Mouse (Mus musculus) spleen, adult 2 months (tissue): ENCODE results near the gene Tpte. TPM values are rescaled to one million over a fixed set of nuclear protein-coding genes. Genes with fewer than 3 reads are reported as not detected.
"Not testable (repeated sequence)": the region's sequence is repeated elsewhere in the genome, so short reads cannot be mapped to it uniquely, and the experiment has no call there.

ENCODE experiments used
- DNase-seq, 2 experiments: peaks; one replicate each; pipeline versions ENCODE4 v3.0.0 to v3.0.0-alpha.2; 2012 to 2021; ENCODE audit warnings: low spot score in 2 of 2, low read depth in 1 of 2
- H3K27ac ChIP-seq: fragments of 200-500 bp; 2 replicates; pipeline ENCODE4 v1.5.1; 2012; ENCODE audit warnings: low read length, inconsistent platforms; ENCODE audit not compliant: insufficient read depth
- H3K27me3 ChIP-seq: fragments of 200-500 bp; 2 replicates; pipeline ENCODE4 v1.6.1; 2012; ENCODE audit warnings: mild to moderate bottlenecking, moderate library complexity, low read length, inconsistent platforms; ENCODE audit not compliant: control insufficient read depth, insufficient read depth
- H3K36me3 ChIP-seq: fragments of 200-500 bp; 2 replicates; pipeline ENCODE4 v1.6.1; 2012; ENCODE audit warnings: mild to moderate bottlenecking, low read length, inconsistent platforms; ENCODE audit not compliant: control insufficient read depth, insufficient read depth
- H3K4me1 ChIP-seq: fragments of 200-500 bp; 2 replicates; pipeline ENCODE4 v1.6.1; 2011; ENCODE audit warnings: inconsistent platforms; ENCODE audit not compliant: control insufficient read depth, insufficient read depth, insufficient read length
- H3K4me3 ChIP-seq: fragments of 200-500 bp; 2 replicates; pipeline ENCODE4 v1.5.1; 2011; ENCODE audit warnings: mild to moderate bottlenecking, inconsistent platforms; ENCODE audit not compliant: insufficient read depth, insufficient read length; ENCODE audit errors: extremely low read depth
- CTCF ChIP-seq: fragments of 200-500 bp; IDR thresholded peaks from 2 replicates; pipeline ENCODE4 v1.5.1; 2011; ENCODE audit warnings: mild to moderate bottlenecking, inconsistent platforms; ENCODE audit not compliant: insufficient read depth, insufficient read length, insufficient replicate concordance; ENCODE audit errors: extremely low read depth
- POLR2A ChIP-seq: fragments of 200-500 bp; IDR thresholded peaks from 2 replicates; pipeline ENCODE4 v1.6.1; 2011; ENCODE audit warnings: low read depth, low read length, inconsistent platforms
- WGBS: fragments of 180-500 bp; shearing (Covaris S2); methylation state at CpG from one replicate; pipeline ENCODE4 v1.1.7; 2018; 5-methylcytosine and 5-hydroxymethylcytosine counted together
- polyA plus RNA-seq: library from polyadenylated mRNA; depleted of rRNA; stranded (reverse); fragments of >200 nt; gene quantifications from 2 replicates; pipeline ENCODE4 v1.2.3, GENCODE M21; 2012

Tpte gene
- polyA plus RNA-seq, 1 experiment: not detected

DNA sequence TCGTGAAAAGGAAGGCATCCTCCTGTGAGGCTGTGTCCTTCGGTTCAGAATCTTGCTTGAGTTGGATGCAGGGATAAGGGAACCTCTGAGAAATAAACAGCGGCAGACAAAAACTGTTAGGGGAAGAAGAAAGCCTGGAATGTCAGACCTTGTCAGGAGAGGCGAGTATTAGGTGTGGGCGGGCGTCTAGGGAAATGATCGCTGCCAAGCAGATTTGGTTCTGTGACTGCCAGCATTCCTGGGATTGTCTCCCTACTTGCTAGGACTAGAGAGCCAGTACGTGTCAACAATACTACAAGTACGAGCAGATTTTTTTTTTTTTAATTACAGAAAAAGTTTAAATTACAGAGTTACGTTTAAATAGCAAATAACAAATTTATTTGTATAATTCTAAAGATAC, 8.6 kb upstream of the Tpte start:
- Histone ChIP-seq H3K4me1 (no peaks in the 10 kb centered on the region), H3K4me3 (no peak overlapping the region), H3K27ac (no peak overlapping the region), H3K27me3 (no peaks in the 10 kb centered on the region), H3K36me3 (no peaks in the 10 kb centered on the region)
- DNase-seq: no peak
- no peak for TF ChIP-seq CTCF
- no peak for TF ChIP-seq POLR2A
- WGBS: 89% methylated on average over 10 of the region's 10 CpGs

DNA sequence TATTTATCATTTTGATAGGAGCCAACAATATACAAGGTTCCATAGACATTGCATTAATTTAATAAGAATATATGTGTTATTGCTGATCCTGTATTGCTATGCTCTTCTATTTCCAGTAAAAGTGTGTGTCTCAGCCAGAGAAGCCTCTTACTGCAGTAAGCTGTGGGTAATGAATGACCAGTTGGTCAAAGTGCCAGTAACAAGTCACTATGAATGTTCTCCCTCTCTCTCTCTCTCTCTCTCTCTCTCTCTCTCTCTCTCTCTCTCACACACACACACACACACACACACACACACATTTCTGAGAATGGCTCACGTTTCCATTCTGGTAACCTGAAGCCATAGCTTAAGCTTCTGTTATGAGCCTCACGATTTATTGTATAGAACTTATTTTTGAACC, 19.1 kb downstream of the Tpte start:
- TF ChIP-seq POLR2A (no peak), CTCF (no peak)
- no peaks in the 10 kb centered on the region for H3K27me3 ChIP-seq
- no peaks in the 10 kb centered on the region for H3K4me1 ChIP-seq
- H3K36me3 ChIP-seq: no peaks in the 10 kb centered on the region
- H3K4me3 ChIP-seq: no peak overlapping the region
- no peak for DNase-seq
- WGBS: 85% methylated on average over 2 of the region's 2 CpGs
- no peak overlapping the region for H3K27ac ChIP-seq

DNA sequence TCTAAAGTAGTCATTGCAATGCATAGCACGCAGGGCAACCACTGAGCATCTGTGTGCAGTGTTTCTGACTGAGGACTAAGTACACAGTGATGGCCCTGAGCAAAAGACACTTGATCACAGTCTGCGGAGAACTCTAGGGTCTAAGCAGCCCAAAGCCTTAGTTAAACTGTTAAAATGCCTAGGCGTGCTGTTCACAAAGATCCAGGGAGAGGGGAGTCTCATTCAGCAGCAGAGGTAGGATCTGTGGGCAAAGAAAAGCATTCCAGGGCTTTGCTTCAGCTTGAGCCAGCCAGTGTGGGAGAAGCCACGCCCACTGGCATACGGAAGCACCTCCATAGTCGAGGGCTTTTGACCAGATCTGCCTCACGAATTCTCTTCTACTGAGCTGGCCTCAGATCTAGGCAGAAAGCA, 19.7 kb downstream of the Tpte start:
- WGBS: 58% methylated on average over 7 of the region's 7 CpGs
- DNase-seq: no peak
- no peak for TF ChIP-seq POLR2A
- no peak for TF ChIP-seq CTCF

DNA sequence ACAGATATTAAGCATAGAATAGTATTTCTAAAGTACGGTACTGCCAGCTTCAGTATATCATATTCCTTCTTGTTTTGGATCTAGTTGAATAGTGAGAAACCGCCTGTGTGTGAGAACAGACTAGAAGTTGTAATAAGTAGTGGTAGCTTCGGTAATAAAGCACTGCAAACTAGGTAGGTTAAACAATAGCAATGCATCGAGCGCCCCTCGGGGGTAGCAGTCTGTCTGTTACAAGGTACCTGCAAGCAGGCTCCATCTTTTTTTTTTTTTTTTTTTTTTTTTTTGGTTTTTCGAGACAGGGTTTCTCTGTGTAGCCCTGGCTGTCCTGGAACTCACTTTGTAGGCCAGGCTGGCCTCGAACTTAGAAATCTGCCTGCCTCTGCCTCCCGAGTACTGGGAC, 20.8 kb downstream of the Tpte start:
- not testable (repeated sequence) for H3K4me1 ChIP-seq, DNase-seq, H3K27me3 ChIP-seq, H3K36me3 ChIP-seq, H3K27ac ChIP-seq, H3K4me3 ChIP-seq
- WGBS: 75% methylated on average over 9 of the region's 9 CpGs

More for the DNA sequence above, 19.7 kb downstream of the Tpte start:
- Histone ChIP-seq H3K27me3 (no peaks in the 10 kb centered on the region), H3K4me1 (no peaks in the 10 kb centered on the region), H3K4me3 (no peak overlapping the region), H3K36me3 (no peaks in the 10 kb centered on the region), H3K27ac (no peak overlapping the region)

GRCm38 (mm10) chr8:22306999-22307398, 23.8 kb downstream of the Tpte start:
- no peak for DNase-seq
- no peaks in the 10 kb centered on the region for H3K27me3 ChIP-seq
- TF ChIP-seq POLR2A: no peak
- TF ChIP-seq CTCF: no peak
- H3K27ac ChIP-seq: no peak overlapping the region
- 45% methylated on average over 10 of the region's 10 CpGs for WGBS
- H3K36me3 ChIP-seq: no peaks in the 10 kb centered on the region
- H3K4me1 ChIP-seq: no peaks in the 10 kb centered on the region
- no peak overlapping the region for H3K4me3 ChIP-seq

DNA sequence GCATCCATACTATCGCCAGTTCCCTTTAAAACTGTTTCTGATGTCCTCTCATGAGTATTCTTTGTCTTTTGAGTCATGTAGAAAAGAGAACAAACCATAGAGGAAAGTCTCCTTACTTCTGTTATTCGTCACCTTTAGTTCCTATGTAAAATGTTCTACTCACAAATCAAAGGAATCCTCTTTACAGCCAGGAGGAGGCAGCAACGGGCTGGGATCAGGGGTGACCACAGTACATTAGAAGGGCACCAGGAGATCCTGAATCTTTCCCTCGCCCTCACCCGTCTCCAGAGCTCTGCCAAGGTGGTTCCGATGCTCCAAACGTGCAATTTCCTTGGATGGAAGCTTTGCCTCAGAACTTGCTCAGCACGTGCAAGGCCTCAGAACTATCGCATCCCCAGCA, 28.2 kb downstream of the Tpte start:
- TF ChIP-seq POLR2A: no peak
- no peak for TF ChIP-seq CTCF
- WGBS: 73% methylated on average over 9 of the region's 9 CpGs
- Histone ChIP-seq H3K4me1 (no peaks in the 10 kb centered on the region), H3K36me3 (no peaks in the 10 kb centered on the region), H3K27me3 (no peaks in the 10 kb centered on the region), H3K4me3 (no peak overlapping the region), H3K27ac (no peak overlapping the region)
- DNase-seq: no peak

- no peak overlapping the region for H3K4me3 ChIP-seq
- H3K27ac ChIP-seq: no peak overlapping the region
- H3K36me3 ChIP-seq: no peaks in the 10 kb centered on the region
- TF ChIP-seq POLR2A (no peak), CTCF (no peak)
- DNase-seq: no peak
- no peaks in the 10 kb centered on the region for H3K4me1 ChIP-seq
- 89% methylated on average over 13 of the region's 13 CpGs for WGBS
- no peaks in the 10 kb centered on the region for H3K27me3 ChIP-seq
Measured at GRCm38 (mm10) chr8:22335426-22335825, 52.2 kb downstream of the Tpte start.
